Mouse (Mus musculus): ENCODE measurements around the gene Zdhhc7. TPM values are rescaled to one million over a fixed set of nuclear protein-coding genes. Genes with fewer than 3 reads are reported as not detected.

Gene Zdhhc7
- polyA plus RNA-seq, 1 experiment from 2014 or later: 24.4 TPM

- DNase-seq (ENCODE audit: low spot score) (no peak), ATAC-seq (ENCODE audit: low FRiP score, low TSS enrichment) (no peak)
- no peaks in the 10 kb centered on the region for H3K36me3 ChIP-seq (ENCODE audit: control insufficient read depth, insufficient read depth, low read length)
- H3K4me2 ChIP-seq (replicated peaks; ENCODE audit: low read depth): no peak overlapping the region
- H3K4me3 ChIP-seq (ENCODE audit: low read depth, low read length): no peak overlapping the region
- no peaks in the 10 kb centered on the region for H3K27me3 ChIP-seq (ENCODE audit: control insufficient read depth, insufficient read depth, low read length)
- 91% methylated on average over 8 of the region's 8 CpGs for WGBS
- no peak overlapping the region for H3K27ac ChIP-seq (replicated peaks)
- TF ChIP-seq EP300 (optimal IDR thresholded peaks at IDR 0.05) (no peak), CTCF (IDR thresholded peaks at IDR 0.05; ENCODE audit: low read depth) (no peak)
- 0 out of 2 replicates have a peak, but pooled peaks cover 3% of the 10 kb centered on the region for H3K4me1 ChIP-seq (replicated peaks; ENCODE audit: control insufficient read depth, insufficient read depth)
- H3K9ac ChIP-seq (ENCODE audit: low read length): no peak overlapping the region
- H3K9me3 ChIP-seq (ENCODE audit: control insufficient read depth, low read length): no peaks in the 10 kb centered on the region
These were observed 56.4 kb downstream of the Zdhhc7 start for GRCm38 (mm10) chr8:120044907-120045306.

GRCm38 (mm10) chr8:120042542-120043312 lies 58.6 kb downstream of the Zdhhc7 start:
- Histone ChIP-seq H3K27ac (replicated peaks) (no peak overlapping the region), H3K4me2 (replicated peaks; ENCODE audit: low read depth) (no peak overlapping the region), H3K27me3 (ENCODE audit: control insufficient read depth, insufficient read depth, low read length) (no peaks in the 10 kb centered on the region), H3K9me3 (ENCODE audit: control insufficient read depth, low read length) (no peaks in the 10 kb centered on the region), H3K36me3 (ENCODE audit: control insufficient read depth, insufficient read depth, low read length) (no peaks in the 10 kb centered on the region), H3K4me3 (ENCODE audit: low read depth, low read length) (no peak overlapping the region), H3K9ac (ENCODE audit: low read length) (no peak overlapping the region), H3K4me1 (replicated peaks; ENCODE audit: control insufficient read depth, insufficient read depth) (0 out of 2 replicates have a peak, but pooled peaks cover 3% of the 10 kb centered on the region)
- no peak for TF ChIP-seq CTCF (IDR thresholded peaks at IDR 0.05; ENCODE audit: low read depth)
- TF ChIP-seq EP300 (optimal IDR thresholded peaks at IDR 0.05): no peak
- DNase-seq (ENCODE audit: low spot score): no peak
- 58% methylated on average over 10 of the region's 10 CpGs for WGBS
- ATAC-seq (ENCODE audit: low FRiP score, low TSS enrichment): no peak

- WGBS: 65% methylated on average over 1 of the region's 1 CpGs
- no peak for DNase-seq (ENCODE audit: low spot score)
These were observed 60.4 kb downstream of the Zdhhc7 start for GRCm38 (mm10) chr8:120040861-120041260.

GRCm38 (mm10) chr8:120039313-120039919 lies 61.9 kb downstream of the Zdhhc7 start:
- WGBS: 79% methylated on average over 11 of the region's 11 CpGs
- no peak overlapping the region for H3K4me2 ChIP-seq (replicated peaks; ENCODE audit: low read depth)
- TF ChIP-seq CTCF (IDR thresholded peaks at IDR 0.05; ENCODE audit: low read depth): no peak
- TF ChIP-seq EP300 (optimal IDR thresholded peaks at IDR 0.05): no peak

More at GRCm38 (mm10) chr8:120040861-120041260, 60.4 kb downstream of the Zdhhc7 start:
- Histone ChIP-seq H3K4me2 (replicated peaks; ENCODE audit: low read depth) (no peak overlapping the region), H3K9ac (ENCODE audit: low read length) (no peak overlapping the region), H3K36me3 (ENCODE audit: control insufficient read depth, insufficient read depth, low read length) (no peaks in the 10 kb centered on the region), H3K4me3 (ENCODE audit: low read depth, low read length) (no peak overlapping the region), H3K27me3 (ENCODE audit: control insufficient read depth, insufficient read depth, low read length) (no peaks in the 10 kb centered on the region), H3K4me1 (replicated peaks; ENCODE audit: control insufficient read depth, insufficient read depth) (no peaks in the 10 kb centered on the region), H3K9me3 (ENCODE audit: control insufficient read depth, low read length) (no peaks in the 10 kb centered on the region), H3K27ac (replicated peaks) (no peak overlapping the region)
- ATAC-seq (ENCODE audit: low FRiP score, low TSS enrichment): no peak
- TF ChIP-seq EP300 (optimal IDR thresholded peaks at IDR 0.05) (no peak), CTCF (IDR thresholded peaks at IDR 0.05; ENCODE audit: low read depth) (no peak)

GRCm38 (mm10) chr8:120038741-120039140 lies 62.5 kb downstream of the Zdhhc7 start:
- no peak for DNase-seq (ENCODE audit: low spot score)
- no peaks in the 10 kb centered on the region for H3K36me3 ChIP-seq (ENCODE audit: control insufficient read depth, insufficient read depth, low read length)
- H3K4me1 ChIP-seq (replicated peaks; ENCODE audit: control insufficient read depth, insufficient read depth): no peaks in the 10 kb centered on the region
- H3K9me3 ChIP-seq (ENCODE audit: control insufficient read depth, low read length): no peaks in the 10 kb centered on the region
- H3K4me3 ChIP-seq (ENCODE audit: low read depth, low read length): no peak overlapping the region
- no peak overlapping the region for H3K27ac ChIP-seq (replicated peaks)
- TF ChIP-seq CTCF (IDR thresholded peaks at IDR 0.05; ENCODE audit: low read depth): no peak
- TF ChIP-seq EP300 (optimal IDR thresholded peaks at IDR 0.05): no peak
- 94% methylated on average over 12 of the region's 12 CpGs for WGBS
- no peaks in the 10 kb centered on the region for H3K27me3 ChIP-seq (ENCODE audit: control insufficient read depth, insufficient read depth, low read length)
- no peak overlapping the region for H3K9ac ChIP-seq (ENCODE audit: low read length)
- no peak for ATAC-seq (ENCODE audit: low FRiP score, low TSS enrichment)
- H3K4me2 ChIP-seq (replicated peaks; ENCODE audit: low read depth): no peak overlapping the region

More at GRCm38 (mm10) chr8:120039313-120039919, 61.9 kb downstream of the Zdhhc7 start:
- no peak overlapping the region for H3K4me3 ChIP-seq (ENCODE audit: low read depth, low read length)
- no peaks in the 10 kb centered on the region for H3K27me3 ChIP-seq (ENCODE audit: control insufficient read depth, insufficient read depth, low read length)
- no peak for ATAC-seq (ENCODE audit: low FRiP score, low TSS enrichment)
- no peaks in the 10 kb centered on the region for H3K9me3 ChIP-seq (ENCODE audit: control insufficient read depth, low read length)
- H3K4me1 ChIP-seq (replicated peaks; ENCODE audit: control insufficient read depth, insufficient read depth): no peaks in the 10 kb centered on the region
- H3K9ac ChIP-seq (ENCODE audit: low read length): no peak overlapping the region
- no peak overlapping the region for H3K27ac ChIP-seq (replicated peaks)
- no peak for DNase-seq (ENCODE audit: low spot score)
- no peaks in the 10 kb centered on the region for H3K36me3 ChIP-seq (ENCODE audit: control insufficient read depth, insufficient read depth, low read length)

GRCm38 (mm10) chr8:120037611-120038010 lies 63.7 kb downstream of the Zdhhc7 start:
- H3K9me3 ChIP-seq (ENCODE audit: control insufficient read depth, low read length): no peaks in the 10 kb centered on the region
- H3K4me2 ChIP-seq (replicated peaks; ENCODE audit: low read depth): no peak overlapping the region
- WGBS: 84% methylated on average over 8 of the region's 8 CpGs
- no peak overlapping the region for H3K9ac ChIP-seq (ENCODE audit: low read length)
- no peak overlapping the region for H3K4me3 ChIP-seq (ENCODE audit: low read depth, low read length)
- no peaks in the 10 kb centered on the region for H3K4me1 ChIP-seq (replicated peaks; ENCODE audit: control insufficient read depth, insufficient read depth)
- ATAC-seq (ENCODE audit: low FRiP score, low TSS enrichment) (no peak), DNase-seq (ENCODE audit: low spot score) (no peak)
- no peaks in the 10 kb centered on the region for H3K27me3 ChIP-seq (ENCODE audit: control insufficient read depth, insufficient read depth, low read length)
- TF ChIP-seq CTCF (IDR thresholded peaks at IDR 0.05; ENCODE audit: low read depth) (no peak), EP300 (optimal IDR thresholded peaks at IDR 0.05) (no peak)
- H3K36me3 ChIP-seq (ENCODE audit: control insufficient read depth, insufficient read depth, low read length): no peaks in the 10 kb centered on the region
- H3K27ac ChIP-seq (replicated peaks): no peak overlapping the region
